Mouse (Mus musculus) spleen, embryonic (tissue): ENCODE results near the gene Chit1.

ENCODE experiments used
- CTCF ChIA-PET: fragments of 350-600 bp; sonication (Branson Sonifier 250); formaldehyde crosslinking; loops from one replicate; lab custom pipeline; 2022; lab: Charles Lee

Gene Chit1

DNA sequence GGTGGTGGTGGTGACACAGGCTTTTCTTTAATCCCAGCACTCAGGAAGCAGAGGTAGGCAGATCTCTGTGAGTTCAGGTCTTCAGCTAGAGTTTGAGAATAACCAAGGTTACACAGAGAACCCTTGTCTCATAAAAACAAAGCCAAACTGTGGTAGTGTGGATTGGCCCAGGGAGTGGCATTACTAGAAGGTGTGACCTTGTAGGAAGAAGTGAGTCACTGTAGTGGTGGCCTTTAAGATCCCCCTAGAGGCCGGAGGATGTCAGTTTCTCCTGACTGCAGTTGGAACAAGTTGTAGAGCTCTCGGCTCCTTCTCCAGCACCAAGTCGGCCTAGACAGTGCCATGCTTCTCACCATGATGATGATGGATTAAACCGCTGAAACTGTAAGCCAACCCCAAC, at the start of gene Chit1:
TSS of gene Chit1 (plus strand) at position 264 of the 400 bp plus-strand sequence.
- CTCF ChIA-PET = interaction anchor here (0.6 to 1.0 kb wide), 2 partner anchors 58 to 1771 kb away, joined by 3 to 4 read pairs; no protein-coding TSS in a partner anchor

DNA sequence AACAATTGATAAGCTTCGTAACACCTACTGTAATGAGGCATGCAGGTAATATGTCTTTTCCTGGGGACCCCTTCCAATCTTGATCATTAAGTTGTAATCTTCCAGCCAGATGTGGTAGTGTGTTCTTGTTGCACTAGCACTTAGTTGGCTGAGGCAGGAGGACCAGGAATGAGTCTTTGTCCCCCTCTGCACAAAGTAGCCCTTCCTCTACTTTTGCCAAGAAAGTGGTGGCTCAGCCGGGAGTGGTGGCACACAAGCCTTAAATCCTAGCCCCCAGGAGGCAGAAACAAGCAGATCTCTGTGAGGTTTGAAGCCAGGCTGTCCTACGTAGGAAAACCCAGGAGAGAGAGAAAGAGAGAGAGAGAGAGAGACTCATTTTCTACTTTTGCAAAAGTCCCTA, 49.1 kb upstream of the Chit1 start:
- CTCF ChIA-PET = interaction anchor here (0.6 to 2.1 kb wide), 4 partner anchors 13 to 82 kb away, joined by 3 to 10 read pairs (median 8); no protein-coding TSS in a partner anchor

DNA sequence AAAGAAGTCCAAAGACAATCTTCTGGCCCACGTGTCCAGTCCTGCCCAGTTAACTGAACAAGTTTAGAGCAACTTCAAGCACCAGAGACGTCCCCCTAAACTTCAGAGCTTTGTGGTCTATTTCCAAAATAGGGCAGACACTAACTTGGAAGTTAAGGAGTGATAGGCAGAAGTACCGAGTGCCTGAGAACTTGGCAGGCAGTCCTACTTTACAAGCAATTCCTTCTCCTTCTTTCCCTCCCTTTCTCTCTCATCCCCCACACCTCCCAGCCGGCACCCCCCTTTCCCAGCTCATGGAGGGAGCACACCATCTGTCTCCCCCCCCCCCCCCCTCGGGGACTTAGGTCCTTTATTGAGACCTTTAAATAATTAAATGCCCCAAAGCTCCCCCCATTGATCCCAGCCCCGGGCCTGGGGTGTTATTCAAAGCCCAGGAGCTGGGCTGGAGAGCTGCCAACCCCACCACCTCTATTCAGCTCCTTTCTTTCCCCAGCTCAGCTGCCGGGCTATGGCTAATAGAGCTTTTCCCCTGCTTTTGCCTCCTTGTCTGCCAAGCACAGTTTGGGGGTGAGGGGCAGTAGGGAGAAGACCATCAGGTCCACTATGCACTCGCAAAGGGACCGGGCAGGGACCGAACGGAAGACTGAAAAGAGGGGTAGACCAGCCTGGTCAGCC, 48.5 kb upstream of the Chit1 start:
- CTCF ChIA-PET = interaction anchor here (0.6 to 1.5 kb wide), 4 partner anchors 13 to 83 kb away, joined by 3 to 17 read pairs (median 8); no protein-coding TSS in a partner anchor

DNA sequence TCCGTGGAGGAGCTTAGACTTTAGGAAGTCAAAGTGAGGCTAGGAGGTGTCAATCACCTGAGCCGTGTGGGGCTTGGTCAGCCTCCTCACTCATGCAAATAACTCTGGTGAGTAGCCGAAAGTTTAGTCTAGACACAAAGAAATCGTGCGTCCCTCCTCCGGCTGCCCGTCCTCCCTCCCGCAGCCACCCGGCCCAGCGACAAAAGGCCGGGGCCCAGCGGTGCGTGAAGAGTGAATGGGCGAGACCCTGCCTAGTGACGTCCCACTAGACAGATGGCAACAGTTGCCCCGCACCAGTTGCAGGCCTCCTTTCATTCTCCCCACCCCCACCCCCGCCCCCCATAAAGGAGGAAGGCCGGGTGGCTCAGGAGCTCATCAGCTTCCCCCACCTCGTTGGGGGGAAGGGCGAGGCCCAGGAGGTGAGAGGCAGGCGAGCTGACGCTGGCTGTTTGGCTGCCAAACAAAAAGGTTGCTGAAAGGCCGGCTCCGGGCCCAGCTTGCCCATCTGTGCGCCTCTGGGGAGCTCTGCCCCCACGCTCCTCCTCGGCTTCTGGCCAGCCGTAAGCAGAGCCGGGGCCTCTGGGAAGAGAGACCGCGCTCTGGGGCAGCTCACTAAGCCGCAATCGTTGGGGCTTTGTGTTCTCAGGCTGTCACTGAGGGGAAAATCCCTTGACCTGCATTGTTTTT, 47.8 kb upstream of the Chit1 start:
- CTCF ChIA-PET = interaction anchor here (1.4 to 1.5 kb wide), 2 partner anchors 12 to 31 kb away, joined by 6 to 17 read pairs; no protein-coding TSS in a partner anchor

DNA sequence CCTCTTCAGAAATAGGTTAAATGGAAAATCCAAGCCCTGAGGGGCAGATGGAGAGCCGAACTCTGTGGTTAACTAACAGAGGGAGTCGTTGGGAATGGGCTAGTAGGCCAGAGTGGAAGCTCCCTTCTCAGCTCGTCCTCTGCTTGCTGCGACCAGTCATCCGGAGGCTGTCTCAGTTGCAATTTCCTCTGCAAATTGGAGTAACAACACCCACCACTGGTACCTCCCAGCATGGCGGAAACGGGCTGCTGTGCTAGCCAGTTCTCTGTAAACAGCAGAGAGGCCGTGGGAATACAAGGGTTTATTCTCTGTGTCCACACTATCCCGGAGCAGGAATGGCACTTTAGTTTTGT, 47.3 kb upstream of the Chit1 start:
- CTCF ChIA-PET = interaction anchor here (1.4 kb wide), 1 partner anchor 30 kb away, joined by 17 read pairs; no protein-coding TSS in a partner anchor

DNA sequence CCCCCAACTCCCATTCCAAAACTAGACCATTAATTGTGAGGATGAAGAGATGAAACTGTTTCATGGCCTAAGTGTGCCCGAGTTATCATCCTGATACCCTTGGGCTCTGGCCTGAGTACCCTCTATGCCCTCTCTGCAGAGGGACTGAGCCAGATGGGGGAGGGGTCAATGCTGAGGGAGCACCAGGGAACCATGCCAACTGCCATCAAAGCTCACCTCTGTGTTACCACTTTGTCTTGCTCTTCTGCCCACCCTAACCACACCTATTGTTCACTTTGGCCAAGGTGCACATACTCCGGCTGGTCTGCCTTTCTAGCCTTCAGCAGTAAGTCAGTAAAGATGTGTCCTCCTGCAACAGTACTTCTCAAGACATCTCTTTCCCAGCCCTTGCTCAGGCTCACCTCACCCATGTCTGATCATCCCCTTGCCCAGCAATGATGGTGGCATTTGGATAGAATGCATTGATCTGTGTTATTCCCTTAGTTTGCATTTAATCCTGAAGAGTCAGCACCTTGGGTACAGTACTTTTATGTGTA, 46.7 kb upstream of the Chit1 start:
- CTCF ChIA-PET = no interaction called here

DNA sequence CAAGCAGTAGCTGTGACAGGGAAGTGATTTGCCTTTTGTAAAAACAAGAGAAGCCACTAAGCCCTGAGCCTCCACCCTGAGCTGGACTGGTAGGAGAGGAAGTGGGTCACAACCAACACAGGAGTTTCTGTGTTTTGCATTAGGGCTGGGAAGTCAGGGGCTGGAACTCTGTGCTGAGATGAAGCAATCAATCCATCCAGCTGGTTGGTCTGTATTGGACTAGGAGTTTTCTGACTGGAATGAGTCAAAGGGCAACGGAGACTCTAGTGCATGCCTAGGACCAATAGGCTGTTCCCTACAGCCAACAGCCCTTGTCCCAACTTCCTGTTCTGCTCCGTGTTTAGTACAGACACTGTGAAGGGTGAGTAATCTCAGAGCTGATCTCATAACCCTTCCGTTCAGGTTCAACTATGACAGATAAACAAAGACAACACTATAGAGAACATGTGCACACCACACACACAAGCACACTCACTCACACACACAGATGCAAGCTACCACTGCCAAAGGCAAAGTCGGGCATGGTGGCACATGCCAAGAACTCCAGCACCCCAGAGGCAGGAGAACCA, 45.7 kb upstream of the Chit1 start:
- CTCF ChIA-PET = no interaction called here

DNA sequence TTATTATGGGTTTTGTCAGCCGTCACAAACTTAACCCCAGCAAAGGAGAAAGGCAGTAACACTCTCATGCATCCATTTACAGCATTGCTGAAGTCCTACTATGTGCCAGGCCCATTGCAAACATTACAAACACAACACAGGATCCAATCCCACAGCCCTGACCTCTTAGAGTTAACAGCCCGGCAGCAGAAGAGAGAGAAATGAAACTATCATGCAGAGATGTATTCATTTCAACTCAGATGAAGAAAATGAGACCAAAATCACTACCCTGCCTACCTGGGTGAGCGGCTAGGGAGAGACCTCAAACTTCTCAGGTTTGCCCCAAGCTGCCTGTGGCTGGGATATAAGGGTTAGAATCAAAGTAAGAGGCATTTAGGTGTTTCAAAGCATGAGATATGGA, 44.5 kb upstream of the Chit1 start:
- CTCF ChIA-PET = interaction anchor here (1.4 to 1.7 kb wide), 2 partner anchors 10 to 27 kb away, joined by 4 read pairs; no protein-coding TSS in a partner anchor

DNA sequence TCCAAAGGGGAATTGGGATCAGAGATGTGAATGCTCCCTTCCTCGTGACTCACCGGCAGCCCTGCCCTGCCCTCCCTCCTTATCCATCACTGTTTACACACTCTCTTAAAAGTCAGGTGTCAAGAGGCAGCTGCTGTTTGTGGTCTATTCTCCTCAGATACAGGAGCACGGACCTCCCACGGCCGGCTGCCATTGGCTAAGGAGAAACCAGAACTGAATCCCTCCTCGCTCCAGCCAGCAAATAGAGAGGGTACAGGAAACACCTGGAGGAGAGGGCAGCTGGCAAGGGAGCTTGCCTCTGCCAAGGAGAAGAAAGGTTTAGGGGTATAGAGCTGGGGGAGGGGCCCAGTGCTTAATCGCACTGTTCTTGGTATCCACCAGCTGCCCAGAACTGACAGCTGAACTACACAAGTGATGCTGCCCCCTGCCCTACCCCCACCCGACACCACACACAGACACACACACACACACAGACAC, 43.9 kb upstream of the Chit1 start:
- CTCF ChIA-PET = interaction anchor here (0.9 to 1.7 kb wide), 4 partner anchors 10 to 32 kb away, joined by 3 to 4 read pairs (median 4); no protein-coding TSS in a partner anchor

DNA sequence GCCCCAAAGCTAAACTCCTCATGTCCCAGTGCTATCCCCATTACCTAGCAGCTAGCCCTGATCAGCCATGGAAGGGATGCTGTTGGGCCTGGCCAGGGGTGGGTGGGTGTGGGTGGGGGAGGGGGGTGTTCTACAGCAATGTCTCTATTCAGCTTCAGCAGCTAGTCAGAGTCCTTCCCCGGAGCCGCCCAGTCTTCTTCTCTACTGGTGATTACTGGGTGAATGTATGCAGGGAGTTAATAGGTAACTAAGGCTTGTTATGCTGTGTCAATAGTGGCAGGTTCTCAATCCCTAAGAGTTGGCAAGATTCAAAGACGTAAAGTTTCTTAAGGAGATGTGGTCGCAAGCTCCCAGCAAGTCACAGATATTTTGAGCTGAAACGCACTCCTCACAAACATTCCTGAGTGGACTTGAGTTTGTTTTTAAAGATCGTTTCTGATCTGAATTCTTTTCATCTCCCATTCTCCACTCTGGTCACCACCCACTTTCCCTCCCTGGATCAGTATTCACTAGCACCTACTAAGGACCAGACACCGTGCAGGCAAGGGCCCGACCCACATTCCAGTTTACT, 40.9 kb upstream of the Chit1 start:
- CTCF ChIA-PET = no interaction called here

DNA sequence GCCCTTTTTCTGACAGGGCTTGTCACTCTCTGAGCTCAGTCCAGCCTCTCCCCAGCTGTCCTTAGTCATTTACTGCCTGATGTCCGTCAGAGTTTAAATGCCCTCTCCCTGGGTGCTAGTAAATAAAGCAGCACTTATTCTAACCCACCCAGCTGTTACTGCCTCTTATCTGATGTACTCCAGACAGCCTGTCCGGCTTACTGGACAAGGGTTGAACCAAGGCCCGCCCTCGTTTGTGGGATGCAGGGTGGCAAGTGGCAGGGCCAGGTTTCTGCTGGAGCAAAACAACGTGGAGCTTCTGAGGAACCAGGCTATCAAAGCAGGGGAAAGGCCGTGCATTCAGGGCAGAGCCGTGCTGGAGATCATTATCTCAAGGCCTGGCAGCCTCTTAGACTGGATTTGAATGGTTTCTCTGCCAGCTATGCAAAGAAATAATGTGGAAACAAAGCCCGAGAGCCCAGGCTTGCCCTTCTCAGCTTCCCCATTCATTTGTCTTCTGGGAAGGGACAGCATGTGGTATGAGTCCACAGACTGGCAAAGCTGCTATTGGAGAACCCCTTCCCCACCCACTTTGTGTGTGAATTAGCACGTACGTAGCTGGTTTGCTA, 39.5 kb upstream of the Chit1 start:
- CTCF ChIA-PET = interaction anchor here (0.6 kb wide), 1 partner anchor 375 kb away, joined by 6 read pairs; no protein-coding TSS in a partner anchor

DNA sequence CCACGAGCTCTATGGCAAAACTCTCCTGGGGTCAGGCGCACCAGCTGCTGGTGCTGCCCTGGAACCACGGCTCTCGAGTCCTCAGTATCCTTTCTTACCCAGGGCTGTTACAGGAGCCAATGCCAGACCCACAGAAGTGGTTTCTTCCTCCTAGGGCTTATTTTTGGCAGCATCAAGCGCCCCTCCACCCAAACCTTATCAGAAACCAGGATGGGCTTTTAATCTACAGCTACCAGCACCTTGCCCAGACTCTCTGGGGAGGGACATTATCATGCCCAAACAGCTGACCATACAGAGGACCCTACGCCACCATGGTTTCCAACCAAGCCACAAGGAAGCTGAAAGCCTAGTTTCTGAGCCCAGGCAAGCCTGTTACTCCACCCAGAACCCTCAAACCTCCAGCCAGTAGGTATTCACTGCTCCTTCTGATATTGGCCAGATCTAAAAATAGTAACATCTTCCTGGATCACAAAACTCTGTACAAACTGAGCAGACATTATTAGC, 37.9 kb upstream of the Chit1 start:
- CTCF ChIA-PET = no interaction called here

DNA sequence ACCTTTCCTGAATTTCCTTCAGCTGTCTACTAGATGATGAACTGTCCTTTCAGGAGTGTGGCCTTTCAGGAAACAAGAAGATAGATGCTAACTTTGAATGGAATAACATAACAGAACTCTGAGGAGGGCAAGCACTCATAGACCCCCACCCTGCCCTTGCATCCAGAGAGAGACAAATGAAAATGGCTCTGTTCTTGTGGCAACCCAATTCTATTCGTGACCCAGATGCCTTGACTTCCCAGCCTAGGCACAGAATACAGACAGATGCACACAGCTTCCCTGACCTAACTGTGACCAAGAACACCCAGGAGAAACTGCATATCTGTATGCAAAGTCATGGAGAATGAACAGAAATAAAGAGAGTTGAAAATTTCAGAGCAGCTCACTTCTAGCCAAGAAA, 37.4 kb upstream of the Chit1 start:
- CTCF ChIA-PET = no interaction called here

DNA sequence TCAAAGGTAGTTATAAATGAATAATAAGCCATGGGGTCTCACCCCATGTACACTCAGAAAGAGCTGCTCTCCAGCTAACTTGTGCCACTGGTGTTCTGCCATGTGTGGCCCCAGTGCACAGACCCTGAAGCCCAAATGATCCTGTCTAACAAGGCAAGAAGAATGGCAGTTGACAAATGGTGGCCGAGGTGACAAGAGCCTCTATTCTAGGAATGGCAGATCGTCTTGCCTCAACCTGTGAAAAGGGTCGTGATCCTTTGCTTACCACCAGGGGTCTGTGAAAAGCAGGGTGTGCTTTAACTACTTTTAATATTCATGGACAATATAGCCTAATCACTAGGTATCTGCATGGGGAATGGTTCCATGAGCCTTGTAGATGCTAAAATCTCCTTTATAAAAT, 36.9 kb upstream of the Chit1 start:
- CTCF ChIA-PET = interaction anchor here (1.7 kb wide), 1 partner anchor 11 kb away, joined by 6 read pairs; no protein-coding TSS in a partner anchor

DNA sequence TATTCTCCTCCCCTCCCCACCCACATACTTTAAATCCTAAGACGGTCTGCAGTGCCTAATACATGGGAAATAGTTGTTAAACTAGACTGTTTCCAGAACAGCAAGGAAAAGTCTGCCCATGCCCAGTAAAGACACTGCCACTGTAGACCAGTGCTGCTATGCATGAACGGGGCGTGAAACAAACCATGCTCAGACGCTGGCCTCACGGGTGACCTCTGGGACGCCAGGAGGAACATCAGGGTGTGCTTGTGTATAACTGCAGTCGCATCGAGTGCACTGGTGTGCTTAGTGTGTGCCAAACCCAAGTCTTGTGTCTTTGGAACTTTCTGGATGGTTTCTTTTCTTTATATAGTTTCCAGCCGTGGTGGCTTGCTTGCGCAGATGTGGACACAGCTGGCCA, 36.4 kb upstream of the Chit1 start:
- CTCF ChIA-PET = interaction anchor here (1.3 to 1.7 kb wide), 2 partner anchors 12 to 15 kb away, joined by 4 to 6 read pairs; no protein-coding TSS in a partner anchor

DNA sequence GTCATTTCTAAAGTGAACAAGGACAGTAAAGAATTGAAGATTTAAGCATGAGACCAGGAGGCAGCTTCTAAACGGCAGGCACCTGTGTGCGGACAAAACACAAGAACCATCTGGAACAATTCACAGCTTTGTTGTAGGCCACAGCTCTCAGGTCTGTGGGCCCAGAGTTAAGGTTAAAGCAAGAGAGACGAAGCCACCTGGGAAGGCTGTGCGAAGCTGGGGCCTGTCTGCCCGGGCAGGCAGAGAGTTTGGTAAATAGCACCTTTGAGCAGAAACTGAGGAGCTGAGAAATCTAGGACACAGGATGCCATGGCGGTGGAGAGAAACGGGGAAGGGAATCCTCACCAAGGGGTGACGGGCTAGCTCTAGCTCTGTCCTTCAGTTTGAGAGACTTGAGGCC, 35.5 kb upstream of the Chit1 start:
- CTCF ChIA-PET = interaction anchor here (1.3 to 1.7 kb wide), 2 partner anchors 13 to 16 kb away, joined by 4 to 6 read pairs; no protein-coding TSS in a partner anchor

DNA sequence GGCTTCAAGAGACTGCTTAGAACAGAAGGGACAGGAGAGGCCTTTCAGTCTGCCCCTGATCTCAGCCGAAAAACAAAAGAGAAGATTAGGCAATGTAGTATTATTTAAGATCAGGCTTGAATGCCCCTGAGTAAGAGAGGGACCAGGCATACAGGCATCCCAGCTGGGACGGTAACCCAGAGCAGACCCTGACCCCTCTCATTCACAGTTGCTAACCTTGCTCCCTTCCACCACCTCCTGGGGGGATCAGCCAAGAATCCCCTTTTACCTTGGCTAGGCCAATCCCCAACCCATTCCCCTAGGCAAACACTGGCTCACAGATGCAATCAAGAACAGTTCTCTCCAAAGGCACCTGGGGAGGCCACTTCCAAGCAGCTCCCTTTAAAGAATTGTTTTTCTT, 34.3 kb upstream of the Chit1 start:
- CTCF ChIA-PET = interaction anchor here (0.6 to 2.9 kb wide), 4 partner anchors 10 to 21 kb away, joined by 4 to 13 read pairs (median 4); no protein-coding TSS in a partner anchor

DNA sequence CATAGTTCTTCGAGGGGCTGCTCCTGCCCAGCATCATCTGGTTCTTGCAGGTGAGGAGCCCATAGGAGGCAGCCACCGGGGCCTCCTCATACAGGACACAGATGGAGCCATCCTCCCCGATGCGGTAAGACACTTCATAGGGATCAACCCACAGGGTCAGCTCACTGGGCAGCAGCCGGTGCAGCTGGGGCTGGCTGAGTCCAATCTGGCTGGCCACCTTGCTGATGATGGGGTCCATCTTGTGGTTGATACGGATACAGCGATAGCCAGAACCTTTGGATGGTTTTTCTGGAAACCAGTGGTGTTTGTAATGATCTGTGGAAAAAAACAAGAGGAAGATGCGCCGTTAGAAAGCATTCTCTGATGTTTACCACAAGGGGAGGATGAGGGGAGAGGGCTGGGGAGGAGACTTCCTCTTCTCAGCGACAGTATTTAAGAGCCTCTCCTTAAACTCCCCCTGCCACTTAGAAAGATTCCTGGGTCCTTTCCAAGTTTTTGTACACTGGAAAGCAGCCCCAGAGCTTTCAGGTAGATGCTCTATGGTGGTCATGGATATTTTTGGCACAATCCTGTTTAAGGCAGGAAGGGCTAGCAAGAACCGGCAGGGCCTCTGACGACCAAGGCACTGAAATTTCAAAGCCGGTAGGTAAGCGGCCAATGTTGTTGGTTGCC, 33.5 kb upstream of the Chit1 start:
- CTCF ChIA-PET = interaction anchor here (0.8 to 2.9 kb wide), 4 partner anchors 11 to 17 kb away, joined by 3 to 13 read pairs (median 4); no protein-coding TSS in a partner anchor

DNA sequence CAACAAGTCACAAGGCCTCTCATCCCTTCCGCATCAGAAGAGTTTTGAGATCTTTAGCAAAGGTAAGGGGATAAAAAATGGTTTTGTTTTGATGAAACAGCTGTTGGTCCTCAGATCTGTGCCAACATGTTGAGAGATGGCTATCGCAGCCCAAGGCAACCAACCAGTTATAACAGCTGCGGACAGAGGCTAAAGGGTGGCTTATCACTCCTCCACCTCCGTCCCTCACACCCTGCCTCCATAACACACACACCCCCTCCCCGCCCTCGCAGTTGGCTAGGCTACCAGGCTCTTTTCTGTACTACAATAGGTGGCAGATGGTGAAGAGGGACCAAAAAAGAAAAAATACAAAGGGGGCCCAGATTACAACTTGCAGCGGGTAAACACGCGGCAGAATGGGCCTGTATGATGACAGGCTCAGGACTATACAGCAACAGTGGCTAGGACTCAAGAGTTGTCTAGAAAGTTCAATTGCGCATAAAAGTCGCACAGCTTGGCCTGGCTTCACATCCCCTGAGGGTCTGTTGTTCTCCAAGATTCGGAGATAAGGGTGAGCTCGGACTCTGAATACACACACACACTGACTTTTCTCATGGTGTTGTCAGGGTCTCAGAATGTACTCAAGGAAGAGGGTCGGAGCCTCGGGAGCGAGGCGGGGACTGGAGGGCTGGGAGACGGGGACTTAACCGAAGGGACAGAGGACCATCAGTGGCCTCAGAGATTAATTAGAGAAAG, 32.8 kb upstream of the Chit1 start:
- CTCF ChIA-PET = interaction anchor here (1.0 to 2.9 kb wide), 3 partner anchors 15 to 18 kb away, joined by 3 to 13 read pairs (median 4); no protein-coding TSS in a partner anchor
